Mouse (Mus musculus) mesoderm, embryonic 11.5 days (tissue): ENCODE measurements around the gene Fbxl13.

Experiments
- DNase-seq: peaks from one replicate; pipeline ENCODE4 v3.0.0-alpha.2; 2012; ENCODE audit warnings: low read depth, low spot score

Gene Fbxl13

GRCm38 (mm10) chr5:21645439-21646132 is at the start of gene Fbxl13, which contains the start of gene Armc10:
Gene Fbxl13 (minus strand): TSS chr5:21645634.
Gene Armc10 (plus strand): TSS chr5:21645813.
- peak; percentile 94 for DNase-seq

GRCm38 (mm10) chr5:21694854-21695490 is 49.5 kb upstream of the Fbxl13 start:
- DNase-seq = no peak

- DNase-seq = no peak
Observed at GRCm38 (mm10) chr5:21693372-21693870, 48.0 kb upstream of the Fbxl13 start.

- DNase-seq = no peak
Observed at GRCm38 (mm10) chr5:21692230-21692629, 46.8 kb upstream of the Fbxl13 start.

- DNase-seq = no peak
Observed at GRCm38 (mm10) chr5:21687042-21687441, 41.6 kb upstream of the Fbxl13 start.

- no peak for DNase-seq
Observed at GRCm38 (mm10) chr5:21685001-21685400, 39.6 kb upstream of the Fbxl13 start.

- no peak for DNase-seq
Observed at GRCm38 (mm10) chr5:21683811-21684210, 38.4 kb upstream of the Fbxl13 start.

GRCm38 (mm10) chr5:21680940-21681339 is 35.5 kb upstream of the Fbxl13 start:
- no peak for DNase-seq

- no peak for DNase-seq
Observed at GRCm38 (mm10) chr5:21680029-21680428, 34.6 kb upstream of the Fbxl13 start.

- DNase-seq = no peak
Observed at GRCm38 (mm10) chr5:21678363-21678762, 32.9 kb upstream of the Fbxl13 start.

- DNase-seq = no peak
Observed at GRCm38 (mm10) chr5:21677939-21678338, 32.5 kb upstream of the Fbxl13 start.

- DNase-seq = no peak
Observed at GRCm38 (mm10) chr5:21675494-21675893, 30.1 kb upstream of the Fbxl13 start.

- DNase-seq = no peak
Observed at GRCm38 (mm10) chr5:21675019-21675418, 29.6 kb upstream of the Fbxl13 start.

- no peak for DNase-seq
Observed at GRCm38 (mm10) chr5:21673742-21674141, 28.3 kb upstream of the Fbxl13 start.

GRCm38 (mm10) chr5:21672812-21673635 is 27.6 kb upstream of the Fbxl13 start:
- peak; percentile 45 for DNase-seq

- no peak for DNase-seq
Observed at GRCm38 (mm10) chr5:21669307-21669706, 23.9 kb upstream of the Fbxl13 start.

- no peak for DNase-seq
Observed at GRCm38 (mm10) chr5:21667191-21668137, 22.0 kb upstream of the Fbxl13 start.

GRCm38 (mm10) chr5:21663081-21663480 is 17.6 kb upstream of the Fbxl13 start:
- DNase-seq = no peak

GRCm38 (mm10) chr5:21660850-21661249 is 15.4 kb upstream of the Fbxl13 start:
- DNase-seq = no peak

- DNase-seq = peak; percentile 70
Observed at GRCm38 (mm10) chr5:21658623-21659395, 13.4 kb upstream of the Fbxl13 start.
